Mouse (Mus musculus) frontal cortex, postnatal 14 days (tissue): Measurements from ENCODE around the gene Gse1.
A peak's percentile ranks its signal among the peaks of the same experiment; 100 is the strongest.

ENCODE experiments used
- DNase-seq, 2 experiments: peaks; one replicate each; pipeline ENCODE4 v3.0.0; 2022; ENCODE audit warnings: low spot score in 2 of 2

Gene Gse1

GRCm38 (mm10) chr8:120227891-120228591 lies at the start of gene Gse1:
Gene Gse1, plus strand, starts transcription at chr8:120228456.
- DNase-seq = no peak

- peak; percentile 80 to 93 for DNase-seq
Observed at GRCm38 (mm10) chr8:120179027-120179431, 49.2 kb upstream of the Gse1 start.

GRCm38 (mm10) chr8:120180445-120180970 lies 47.7 kb upstream of the Gse1 start:
- no peak for DNase-seq

- DNase-seq = no peak
Observed at GRCm38 (mm10) chr8:120181274-120181673, 47.0 kb upstream of the Gse1 start.

DNA sequence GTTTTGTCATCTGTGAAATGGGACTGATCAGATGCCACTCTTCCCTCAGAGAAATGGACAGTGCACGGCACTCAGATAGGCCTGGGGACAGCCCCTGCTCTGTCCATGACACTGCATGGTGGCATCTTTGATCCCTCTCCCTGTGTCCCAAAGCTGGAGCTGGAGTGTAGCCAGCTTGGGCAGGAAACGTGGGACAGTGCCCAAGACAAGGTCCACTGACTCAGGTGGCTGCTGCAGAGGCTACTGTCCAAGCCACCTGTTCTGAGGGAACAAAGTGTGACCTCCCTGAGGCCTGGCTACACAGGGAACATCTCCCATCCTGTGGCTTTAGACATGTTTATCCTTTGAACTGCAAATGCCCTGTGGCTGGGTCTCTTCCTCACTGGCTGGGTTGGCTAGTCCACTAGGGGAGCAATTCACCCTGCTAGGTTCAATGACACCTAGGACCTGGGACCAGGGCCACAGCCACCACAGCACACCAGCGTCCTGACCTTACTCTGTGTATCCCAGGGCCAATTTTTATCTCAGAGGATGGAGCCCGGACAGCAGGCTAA lies 46.3 kb upstream of the Gse1 start:
- no peak for DNase-seq

DNA sequence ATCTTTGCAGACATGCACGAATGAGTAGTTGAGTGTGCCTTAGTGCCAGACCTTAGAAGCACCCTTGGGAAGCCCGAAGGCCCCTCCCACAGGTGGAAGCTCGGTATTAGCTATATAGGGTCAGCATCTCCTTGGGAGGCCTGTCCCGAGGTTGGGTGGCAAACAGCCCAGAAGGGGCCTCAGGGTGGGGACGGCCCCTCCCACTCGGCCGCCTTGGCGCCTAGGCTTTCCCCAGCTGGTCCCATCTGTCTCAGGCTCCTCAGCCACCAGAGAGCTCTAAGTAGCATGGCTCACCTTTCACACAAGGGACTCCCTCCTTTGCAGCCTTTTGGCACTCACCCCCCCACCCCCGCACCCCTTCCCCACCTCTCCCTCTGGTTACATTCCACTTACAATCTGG lies 43.9 kb upstream of the Gse1 start:
- no peak for DNase-seq

DNA sequence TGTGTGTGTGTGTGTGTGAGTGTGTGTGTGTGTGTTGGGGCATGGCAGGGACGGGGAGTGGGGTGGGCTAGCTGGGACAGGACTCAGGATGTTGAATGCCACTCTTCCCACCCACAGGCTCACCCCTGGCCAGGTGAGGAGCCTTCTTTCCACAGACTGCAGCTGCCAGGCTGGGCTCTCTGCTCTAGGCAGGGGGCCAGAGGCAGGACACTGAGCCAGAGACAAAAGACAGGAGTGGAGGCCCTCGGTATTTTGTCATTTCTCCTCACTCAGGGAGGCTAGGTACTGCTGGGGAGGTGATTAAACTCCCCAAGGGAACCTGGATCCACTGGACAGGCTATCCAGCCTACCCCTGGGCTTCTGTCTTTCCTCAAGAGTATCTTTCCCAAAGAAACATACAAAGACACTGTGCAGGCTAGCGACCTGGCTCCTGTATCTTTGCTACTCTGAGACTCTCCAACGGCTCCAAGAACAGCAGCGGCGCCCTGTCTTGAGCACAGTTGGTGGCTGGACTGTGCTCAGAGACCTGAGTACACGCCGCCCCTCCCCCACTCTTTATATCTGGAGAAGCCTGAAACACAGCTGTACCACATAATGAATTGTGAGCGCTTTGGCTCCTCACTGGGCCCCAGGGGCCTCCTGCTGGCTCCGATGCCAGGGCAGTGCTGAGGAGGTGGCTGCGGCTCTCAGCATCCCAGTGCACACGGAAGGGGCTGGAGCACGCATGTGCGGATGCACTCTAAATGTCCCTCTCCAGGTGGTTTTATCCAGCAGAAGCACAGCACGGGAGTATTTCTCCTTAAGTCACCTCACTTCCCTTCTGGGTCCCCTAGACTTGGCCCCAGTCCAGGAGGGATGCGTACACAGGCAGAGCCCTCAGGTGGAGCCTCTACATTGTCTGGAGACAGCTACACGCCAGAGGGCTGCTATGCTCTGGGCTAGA lies 43.1 kb upstream of the Gse1 start:
- no peak for DNase-seq

DNA sequence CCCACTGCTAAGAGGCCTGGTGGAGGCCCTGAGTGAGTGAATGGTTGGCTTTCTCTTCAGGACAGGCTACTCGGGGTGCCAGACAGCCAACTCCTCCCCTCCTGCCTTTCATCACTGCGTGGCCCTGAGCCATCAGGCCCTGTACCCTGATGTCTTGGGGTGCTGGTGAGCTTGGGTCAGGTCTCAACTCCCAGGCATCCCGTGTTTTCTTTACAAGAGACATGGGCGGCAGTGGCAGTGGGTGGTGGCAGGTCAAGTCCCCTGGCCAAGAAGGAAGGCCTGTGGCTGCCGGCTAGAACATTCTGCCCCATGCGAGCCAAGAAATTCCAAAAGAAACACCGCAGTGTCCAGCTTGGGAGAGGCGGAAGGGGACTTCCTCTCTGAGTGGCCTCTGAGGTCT lies 41.8 kb upstream of the Gse1 start:
- no peak for DNase-seq

DNA sequence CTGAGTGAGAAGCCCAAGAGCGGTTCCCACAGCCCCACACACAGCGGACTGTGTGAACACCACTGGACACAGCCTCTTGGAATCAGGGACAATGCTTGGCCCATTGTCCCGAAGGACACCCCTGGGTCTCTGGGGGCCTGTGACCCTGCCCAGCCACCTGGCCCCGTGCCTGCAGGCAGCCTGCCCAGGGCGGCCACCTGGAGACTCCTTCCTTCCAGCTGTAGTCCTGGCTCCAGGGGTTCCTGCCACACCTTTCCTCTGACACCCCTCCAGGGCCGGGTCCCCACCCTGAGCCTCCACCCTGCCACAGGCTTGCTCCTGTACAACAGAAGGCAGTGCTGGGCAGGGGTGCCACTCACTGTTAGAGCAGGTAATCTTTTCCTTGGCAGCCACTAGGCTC lies 39.7 kb upstream of the Gse1 start:
- no peak for DNase-seq

DNA sequence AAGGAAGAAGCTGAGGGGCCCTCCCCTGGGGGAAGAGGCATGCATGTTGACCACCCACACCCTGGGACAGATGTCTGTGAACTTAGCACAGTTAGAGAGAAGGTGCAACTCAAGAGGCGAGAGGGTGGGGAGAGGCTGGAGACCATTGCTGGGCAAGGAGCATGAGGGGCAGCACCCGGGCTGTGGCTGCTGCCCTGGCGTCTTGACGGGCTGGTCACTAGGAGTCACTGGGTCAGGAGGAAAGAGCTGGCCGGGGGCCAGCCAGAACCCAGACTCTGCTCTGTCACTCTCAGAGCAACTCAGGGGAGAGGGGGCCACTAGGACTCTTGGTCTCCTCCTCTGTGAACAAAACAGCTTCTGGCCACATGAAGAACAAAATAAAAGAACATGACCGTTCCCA lies 38.8 kb upstream of the Gse1 start:
- no peak for DNase-seq

GRCm38 (mm10) chr8:120190107-120190809 lies 38.0 kb upstream of the Gse1 start:
- DNase-seq = no peak

- peak; percentile 72 to 73 for DNase-seq
Observed at GRCm38 (mm10) chr8:120190810-120191413, 37.3 kb upstream of the Gse1 start.

DNA sequence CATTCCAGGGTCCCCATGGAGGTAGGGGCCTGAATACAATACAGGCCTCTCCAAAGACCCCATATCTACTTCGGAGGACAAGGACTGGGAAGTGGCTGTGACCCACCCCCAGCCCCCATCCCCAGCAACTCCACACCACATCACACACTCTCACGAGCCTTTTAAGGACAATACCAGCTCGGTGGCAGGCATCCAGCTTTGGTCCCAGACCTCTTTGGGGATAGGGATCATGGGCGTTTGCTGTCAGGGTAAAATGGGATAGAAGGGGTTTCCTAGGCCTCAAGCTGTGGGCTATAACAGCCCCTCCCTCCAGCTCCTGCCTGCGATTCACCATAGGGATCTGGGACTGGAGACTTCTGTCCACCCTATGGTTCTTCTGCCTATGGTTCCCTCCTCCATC lies 36.6 kb upstream of the Gse1 start:
- no peak for DNase-seq

DNA sequence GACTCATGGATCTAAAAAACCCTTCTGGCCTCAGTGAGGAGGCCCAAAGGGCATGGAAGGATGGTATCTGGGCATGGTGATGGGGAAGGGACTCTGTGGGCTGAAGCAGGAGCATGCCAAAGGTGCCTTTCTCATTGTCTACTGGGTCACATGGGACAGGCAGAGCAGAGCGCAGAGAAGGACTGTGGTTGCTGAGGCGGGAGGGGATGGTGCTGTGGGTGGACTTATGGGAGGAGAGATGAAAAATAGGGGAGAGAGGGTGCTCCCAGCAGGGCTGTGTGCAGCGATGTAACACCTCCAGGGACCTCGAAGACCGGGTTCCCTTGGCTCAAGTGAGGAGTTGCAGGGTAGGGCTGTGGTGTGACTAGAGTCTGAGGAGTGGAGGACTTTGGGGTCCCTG lies 36.1 kb upstream of the Gse1 start:
- no peak for DNase-seq

DNA sequence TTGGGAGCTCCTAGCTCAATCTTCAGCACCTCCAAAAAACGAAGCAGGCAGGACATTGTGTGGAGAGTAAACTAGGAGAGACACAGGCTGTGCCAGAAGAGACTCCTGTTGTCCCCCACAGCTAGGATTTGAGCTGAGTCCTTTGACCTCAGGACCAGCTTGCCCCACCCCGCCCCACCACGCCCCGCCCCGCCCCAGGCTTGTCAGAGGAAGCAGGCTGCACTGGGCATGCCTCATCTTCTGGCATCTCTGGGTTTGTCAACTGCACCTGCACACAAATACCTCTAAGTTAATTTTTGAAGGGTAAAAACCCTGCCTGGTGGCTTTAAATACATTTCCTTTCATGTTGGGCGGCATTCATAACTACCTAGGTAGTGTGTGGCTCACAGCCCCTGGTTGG lies 26.9 kb upstream of the Gse1 start:
- DNase-seq = no peak

DNA sequence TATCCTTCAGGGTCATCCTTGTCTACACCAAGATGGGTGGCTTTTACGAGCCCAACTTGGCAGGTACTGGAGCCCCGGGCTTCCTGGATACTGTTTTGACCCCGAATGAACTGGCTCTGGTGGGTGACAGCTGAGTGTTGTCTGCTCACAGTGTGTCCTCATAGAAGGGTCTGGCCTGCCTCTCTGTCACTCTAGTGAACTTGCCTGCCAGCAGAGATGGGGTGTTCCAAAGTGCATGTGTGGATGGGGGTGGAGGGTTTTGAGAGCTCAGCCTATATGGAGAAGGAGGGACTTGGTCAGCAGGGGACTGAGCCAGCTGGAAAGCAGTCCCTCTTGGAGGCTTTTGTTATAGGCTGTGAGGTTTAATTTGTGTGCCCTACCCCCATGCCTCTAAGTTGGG lies 25.7 kb upstream of the Gse1 start:
- DNase-seq = no peak

DNA sequence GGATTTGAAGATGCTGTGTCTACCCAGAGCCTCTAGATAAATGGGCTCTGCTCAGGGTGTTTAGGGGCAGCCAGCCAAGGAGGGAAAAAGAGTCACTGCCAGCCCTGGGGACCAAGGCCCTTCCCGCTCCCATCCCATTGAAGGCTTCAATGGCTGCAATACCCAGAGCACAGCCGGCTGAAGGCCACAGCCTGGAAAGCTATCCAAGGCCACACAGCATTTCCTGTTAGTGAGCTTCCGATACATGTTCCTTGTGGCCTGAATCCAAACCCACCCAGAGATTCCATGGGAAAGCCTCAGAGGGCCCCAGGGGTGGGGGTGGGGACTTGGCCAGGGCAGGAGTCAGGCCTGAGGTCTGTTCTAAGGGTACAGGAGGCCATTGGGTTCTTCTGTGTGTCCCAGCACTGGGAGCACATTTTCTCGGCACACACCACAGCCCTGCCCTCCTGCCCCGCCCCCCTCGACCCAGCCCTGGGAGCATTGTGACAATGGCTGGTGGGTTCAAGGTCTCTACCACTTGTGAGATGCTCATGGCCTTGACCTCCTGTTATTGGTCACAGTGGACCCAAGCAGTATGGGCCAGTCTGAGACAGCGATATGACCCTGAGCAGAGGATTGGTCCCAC lies 23.4 kb upstream of the Gse1 start:
- DNase-seq = no peak

DNA sequence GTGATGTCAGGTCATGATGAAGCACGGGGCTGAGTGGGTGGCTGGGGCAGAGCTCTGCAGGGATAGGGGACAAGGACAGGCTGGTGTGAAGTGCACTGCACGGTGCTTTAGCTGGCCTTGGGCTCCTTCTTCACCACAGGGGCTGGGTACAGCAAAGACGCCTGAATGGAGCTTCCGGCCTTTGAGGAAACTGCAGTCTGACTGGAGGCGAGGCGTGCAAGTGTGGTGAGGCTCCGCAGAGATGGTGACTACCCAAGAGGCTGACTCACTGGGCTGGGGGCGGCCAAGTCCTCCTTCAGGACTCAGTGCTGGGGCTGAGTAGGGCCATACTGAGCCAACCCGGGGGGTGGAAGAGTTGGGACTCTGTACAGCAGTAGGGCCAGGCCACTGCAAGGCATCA lies 22.3 kb upstream of the Gse1 start:
- DNase-seq = no peak

GRCm38 (mm10) chr8:120207364-120207763 lies 20.9 kb upstream of the Gse1 start:
- DNase-seq = no peak

DNA sequence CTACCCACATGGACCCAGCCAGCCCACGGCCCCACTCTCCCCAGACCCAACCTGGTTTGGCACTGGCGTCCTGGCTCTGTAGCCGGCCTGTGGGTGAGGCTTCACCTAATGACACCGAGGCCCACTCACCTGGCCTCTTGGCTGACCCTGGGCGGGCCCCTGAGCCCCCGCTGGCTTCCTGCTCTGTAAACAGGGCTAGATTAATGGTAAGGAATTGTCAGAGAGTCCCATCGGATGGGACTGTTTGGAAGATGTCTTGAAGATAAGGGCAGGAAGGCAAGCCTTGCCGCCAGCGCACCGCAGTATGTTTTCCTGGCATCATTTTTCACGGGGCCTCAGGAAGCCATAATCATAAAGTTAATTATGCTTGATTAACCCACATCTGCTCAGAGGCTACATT lies 20.1 kb upstream of the Gse1 start:
- DNase-seq = no peak

DNA sequence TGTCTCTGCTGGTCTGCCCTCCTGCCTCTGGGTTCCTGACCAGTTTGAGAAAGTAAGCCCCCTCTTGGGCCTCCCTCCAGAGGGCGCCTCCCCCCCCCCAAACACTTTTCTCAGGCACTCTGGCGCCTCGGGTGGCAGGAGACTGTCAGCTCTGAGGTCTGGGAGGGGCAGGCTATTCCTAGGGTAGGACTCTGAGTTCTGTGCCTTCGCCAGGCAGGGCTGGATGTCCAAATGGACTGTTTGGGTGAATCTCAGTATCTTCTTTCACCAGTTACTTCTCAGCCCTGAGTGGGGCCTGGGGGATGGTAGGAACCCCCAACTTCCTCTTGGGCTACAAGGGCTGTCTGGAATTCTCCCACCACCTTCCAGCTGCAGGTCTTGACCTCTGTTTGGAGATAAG lies 16.9 kb upstream of the Gse1 start:
- no peak for DNase-seq
